Mouse (Mus musculus) stomach, postnatal 0 days (tissue): ENCODE measurements around the gene Pax4. TPM values are rescaled to one million over a fixed set of nuclear protein-coding genes. Genes with fewer than 3 reads are reported as not detected.

ENCODE experiments used
- ATAC-seq: fragments of 200-750 bp; cut with Nextera tagmentation; 2 replicates; pipeline ENCODE4 v1.8.0; 2017; ENCODE audit not compliant: low FRiP score, low TSS enrichment
- DNase-seq: peaks from one replicate; pipeline ENCODE4 v3.0.0-alpha.2; 2016; ENCODE audit warnings: low spot score
- H3K27ac ChIP-seq: fragments of 300-500 bp; sonication (generic); replicated peaks from 2 replicates; pipeline ENCODE4 v1.5.1; 2014; ENCODE audit warnings: mild to moderate bottlenecking, control low read depth
- H3K27me3 ChIP-seq: fragments of 300-500 bp; sonication (generic); 2 replicates; pipeline ENCODE4 v1.6.1; 2014; ENCODE audit warnings: low read length; ENCODE audit not compliant: control insufficient read depth, insufficient read depth
- H3K36me3 ChIP-seq: fragments of 300-500 bp; sonication (generic); 2 replicates; pipeline ENCODE4 v1.6.1; 2014; ENCODE audit warnings: low read length, mixed read lengths; ENCODE audit not compliant: control insufficient read depth, insufficient read depth
- H3K4me1 ChIP-seq: fragments of 300-500 bp; sonication (generic); replicated peaks from 2 replicates; pipeline ENCODE4 v1.6.1; 2014; ENCODE audit warnings: antibody characterized with exemption; ENCODE audit not compliant: control insufficient read depth, insufficient read depth
- H3K4me2 ChIP-seq: fragments of 300-500 bp; sonication (generic); replicated peaks from 2 replicates; pipeline ENCODE4 v1.6.1; 2014; ENCODE audit warnings: low read depth, mild to moderate bottlenecking, control low read depth, moderate library complexity
- H3K4me3 ChIP-seq: fragments of 300-500 bp; sonication (generic); 2 replicates; pipeline ENCODE4 v1.5.1; 2014; ENCODE audit warnings: low read depth, low read length, control low read depth
- H3K9ac ChIP-seq: fragments of 300-500 bp; sonication (generic); 2 replicates; pipeline ENCODE4 v1.6.1; 2014; ENCODE audit warnings: mild to moderate bottlenecking, low read length, control low read depth, mixed read lengths
- H3K9me3 ChIP-seq: fragments of 300-500 bp; sonication (generic); 2 replicates; pipeline ENCODE4 v1.6.1; 2016; ENCODE audit warnings: low read length; ENCODE audit not compliant: control insufficient read depth
- CTCF ChIP-seq: IDR thresholded peaks from 2 replicates; pipeline ENCODE4 v1.5.1; 2016; ENCODE audit warnings: antibody characterized with exemption, low read depth, mild to moderate bottlenecking, moderate library complexity
- EP300 ChIP-seq: optimal IDR thresholded peaks from 2 replicates; pipeline ENCODE3; 2016; ENCODE audit warnings: antibody characterized with exemption
- WGBS: fragments of 180-500 bp; shearing (Covaris S2); extraction: QIAGEN DNeasy Blood & Tissue Kit; methylation state at CpG from one replicate; pipeline ENCODE4 v1.1.7; 2014; 5-methylcytosine and 5-hydroxymethylcytosine counted together
- polyA plus RNA-seq: library from polyadenylated mRNA; unstranded; fragments of >200 nt; fragmentation: Nextera tagmentation; extraction: Ambion mirVana; gene quantifications from 2 replicates; pipeline ENCODE4 v1.2.1, GENCODE M21; 2015

Pax4 gene
- polyA plus RNA-seq, 1 experiment from 2014 or later = not detected

DNA sequence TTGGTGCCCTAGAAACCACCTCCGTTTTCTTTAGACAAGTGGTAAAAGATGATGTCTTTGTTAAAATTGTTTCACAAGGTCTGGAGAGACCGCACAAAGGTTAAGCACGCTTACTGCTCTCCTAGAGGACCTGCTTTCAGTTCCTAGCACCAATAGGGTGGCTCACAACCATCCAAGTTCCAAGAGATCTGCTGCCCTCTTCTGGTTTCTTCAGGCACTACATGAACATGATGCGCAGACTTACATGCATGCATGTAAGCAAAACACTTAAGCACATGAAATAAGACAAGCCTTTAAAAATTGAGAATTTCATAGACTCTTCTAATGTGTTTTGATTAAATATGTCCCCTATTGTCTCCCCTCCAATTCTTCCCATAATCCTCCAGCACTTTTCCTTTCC lies 49.4 kb downstream of the Pax4 start:
- H3K4me1 ChIP-seq = no peaks in the 10 kb centered on the region
- 88% methylated on average over 4 of the region's 4 CpGs for WGBS
- H3K4me3 ChIP-seq = no peak overlapping the region
- no peaks in the 10 kb centered on the region for H3K36me3 ChIP-seq
- H3K9me3 ChIP-seq = no peaks in the 10 kb centered on the region
- H3K27ac ChIP-seq = no peak overlapping the region
- no peaks in the 10 kb centered on the region; the same call in 1 of the 2 replicates for H3K27me3 ChIP-seq
- DNase-seq (no peak), ATAC-seq (no peak)
- H3K4me2 ChIP-seq = no peak overlapping the region
- H3K9ac ChIP-seq = no peak overlapping the region
- no peak for TF ChIP-seq EP300
- peak; percentile 43 for TF ChIP-seq CTCF

DNA sequence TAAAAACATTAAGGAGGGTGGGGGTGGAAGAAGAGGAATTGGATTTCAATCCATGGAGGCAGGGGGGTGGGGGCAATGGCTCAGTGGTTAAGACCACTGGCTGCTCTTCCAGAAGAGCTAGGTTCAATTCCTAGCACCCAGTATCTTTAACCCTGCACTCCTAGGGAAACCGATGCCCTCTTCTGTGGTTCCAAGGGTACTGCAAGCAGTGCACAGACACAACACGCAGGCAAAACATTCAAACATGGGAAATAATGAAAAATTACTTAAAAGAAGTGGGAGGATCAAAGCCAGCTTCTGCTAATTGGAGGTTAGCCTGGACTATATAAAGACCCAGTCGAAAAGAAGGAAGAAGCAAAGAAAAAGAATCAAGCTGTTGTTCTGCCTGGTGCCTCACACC lies 50.4 kb downstream of the Pax4 start:
- no peak for DNase-seq
- no peak overlapping the region for H3K4me2 ChIP-seq
- H3K27ac ChIP-seq = no peak overlapping the region
- no peaks in the 10 kb centered on the region for H3K4me1 ChIP-seq
- H3K27me3 ChIP-seq = no peaks in the 10 kb centered on the region; the same call in 1 of the 2 replicates
- ATAC-seq = no peak
- 81% methylated on average over 3 of the region's 3 CpGs for WGBS
- no peaks in the 10 kb centered on the region for H3K36me3 ChIP-seq
- H3K4me3 ChIP-seq = no peak overlapping the region
- no peaks in the 10 kb centered on the region for H3K9me3 ChIP-seq
- no peak overlapping the region for H3K9ac ChIP-seq
- TF ChIP-seq EP300 = no peak
- TF ChIP-seq CTCF = peak; percentile 37

DNA sequence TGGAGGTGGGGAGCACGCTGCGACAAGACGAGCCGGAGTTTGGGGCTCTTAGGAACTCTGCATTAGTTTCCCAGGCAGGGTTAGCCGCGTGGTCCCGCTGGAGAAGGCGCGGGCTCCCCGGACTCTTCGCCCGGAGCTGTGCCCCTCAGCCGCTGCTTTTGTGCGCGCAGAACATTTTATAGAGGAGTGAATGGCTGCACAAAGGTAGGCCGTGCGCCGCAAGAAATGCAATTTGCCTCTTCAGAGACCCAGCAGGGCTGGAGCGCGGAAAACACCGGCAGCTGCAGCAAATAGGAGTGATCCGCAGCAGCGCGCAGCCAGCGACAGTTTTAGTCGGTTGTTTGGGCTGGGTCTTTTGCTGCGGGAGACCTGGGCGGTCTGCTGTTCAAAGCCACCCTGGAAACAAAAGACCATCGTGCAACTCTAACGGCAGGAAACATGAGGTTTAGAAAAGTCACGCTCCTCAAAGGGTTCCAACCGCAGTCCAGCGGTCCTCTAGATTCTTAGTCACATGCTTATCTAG lies 51.4 kb downstream of the Pax4 start, which contains the start of gene Zfp800:
Zfp800 (minus strand) TSS at position 325 of the 523 bp plus-strand sequence.
- TF ChIP-seq EP300 = no peak
- no peak for TF ChIP-seq CTCF
- H3K27me3 ChIP-seq = no peaks in the 10 kb centered on the region; the same call in 1 of the 2 replicates
- ATAC-seq = no peak
- no peaks in the 10 kb centered on the region for H3K4me1 ChIP-seq
- H3K9ac ChIP-seq = peak within 1 kb of the TSS; percentile 28; the same call in 1 of the 2 replicates
- DNase-seq = peak; percentile 21
- peak within 1 kb of the TSS; percentile 82 for H3K4me2 ChIP-seq
- peak within 1 kb of the TSS; percentile 41 for H3K4me3 ChIP-seq
- no peaks in the 10 kb centered on the region for H3K36me3 ChIP-seq
- no peaks in the 10 kb centered on the region for H3K9me3 ChIP-seq
- H3K27ac ChIP-seq = no peak within 1 kb of the TSS
- WGBS = under 1% methylated on average over 33 of the region's 33 CpGs

DNA sequence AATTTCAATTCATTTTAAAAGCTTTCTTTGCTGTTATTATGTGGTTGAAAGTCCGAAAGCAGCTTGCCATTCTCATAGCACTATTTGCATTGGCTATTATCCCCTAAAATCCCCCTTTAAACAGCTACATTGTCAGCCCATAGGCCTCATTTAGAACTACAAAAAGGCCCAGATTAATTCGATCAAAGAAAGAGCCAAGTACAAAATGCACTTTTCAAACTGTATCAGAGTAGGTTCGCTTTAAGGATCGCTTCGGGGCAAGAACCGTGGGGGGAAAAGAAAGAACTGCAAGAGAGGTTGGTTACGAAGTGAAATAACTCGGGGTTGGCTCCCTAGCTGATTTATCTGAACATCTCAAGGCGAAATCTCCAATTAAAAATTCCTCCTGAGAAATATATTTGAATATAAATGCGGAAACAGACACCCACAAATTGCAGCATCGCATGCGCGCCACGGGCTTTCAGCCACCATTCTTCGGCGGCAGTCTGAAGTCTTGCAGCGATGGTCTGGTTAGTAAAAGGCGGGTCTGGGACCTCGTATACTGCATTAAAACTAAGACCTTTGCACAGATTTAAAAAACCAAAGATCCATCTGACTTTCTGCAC lies 52.2 kb downstream of the Pax4 start:
- H3K4me3 ChIP-seq = peak overlapping the region; percentile 41
- H3K9me3 ChIP-seq = no peaks in the 10 kb centered on the region
- ATAC-seq (no peak), DNase-seq (no peak)
- peak overlapping the region; percentile 82 for H3K4me2 ChIP-seq
- no peaks in the 10 kb centered on the region for H3K4me1 ChIP-seq
- no peak overlapping the region for H3K27ac ChIP-seq
- TF ChIP-seq EP300 (no peak), CTCF (no peak)
- H3K9ac ChIP-seq = no peak overlapping the region
- no peaks in the 10 kb centered on the region; the same call in 1 of the 2 replicates for H3K27me3 ChIP-seq
- no peaks in the 10 kb centered on the region for H3K36me3 ChIP-seq
- 5% methylated on average over 19 of the region's 19 CpGs for WGBS

DNA sequence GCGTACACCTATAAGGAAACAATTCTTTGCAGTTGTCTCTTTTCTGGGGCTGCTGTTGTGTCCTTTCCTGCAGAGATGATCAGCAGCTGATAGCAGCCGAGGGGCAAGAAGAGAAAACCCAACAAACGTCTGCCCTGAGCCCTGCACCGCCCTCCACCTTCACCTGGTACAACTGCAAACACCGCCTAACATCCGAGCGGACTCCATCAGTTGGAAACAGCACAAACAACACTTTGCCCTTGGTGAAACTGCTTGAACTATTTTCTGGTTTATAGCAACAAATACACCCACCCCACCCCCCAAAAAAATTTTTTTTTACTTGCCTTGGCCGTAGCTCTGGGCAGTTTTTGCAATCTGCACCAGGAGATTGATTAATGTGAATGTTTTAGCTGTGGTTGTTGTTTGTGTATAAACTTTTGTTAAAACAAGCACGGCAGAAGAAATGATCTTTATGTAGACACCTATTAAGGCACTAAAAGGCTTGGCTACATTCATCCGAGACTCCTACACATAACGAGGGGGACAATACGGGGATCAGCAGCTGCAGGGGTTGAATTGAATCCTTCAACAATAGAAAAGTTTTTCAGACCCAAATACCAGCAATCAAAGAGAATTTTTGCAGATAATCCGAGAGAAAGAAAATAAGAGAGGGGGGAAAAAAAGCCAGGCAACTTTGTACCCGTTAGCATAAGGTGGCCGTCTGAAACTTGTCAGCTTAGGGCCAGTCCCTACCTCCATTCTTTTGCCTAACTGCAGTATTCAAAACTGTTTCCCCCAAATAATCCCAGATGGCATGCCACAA lies 52.9 kb downstream of the Pax4 start:
- Histone ChIP-seq H3K36me3 (no peaks in the 10 kb centered on the region), H3K4me3 (peak overlapping the region; percentile 41; the same call in 1 of the 2 replicates), H3K27me3 (no peaks in the 10 kb centered on the region; the same call in 1 of the 2 replicates), H3K27ac (no peak overlapping the region), H3K4me2 (peak overlapping the region; percentile 82; the same call in 1 of the 2 replicates), H3K9me3 (no peaks in the 10 kb centered on the region), H3K4me1 (no peaks in the 10 kb centered on the region), H3K9ac (no peak overlapping the region)
- WGBS = 41% methylated on average over 15 of the region's 15 CpGs
- no peak for TF ChIP-seq CTCF
- DNase-seq (no peak), ATAC-seq (no peak)

Other genes starting within 250 kb of the Pax4 start
- 17.8 and 18.4 TPM in 2 replicates for gene Zfp800, start 51.3 kb downstream of the Pax4 start, polyA plus RNA-seq
- gene Arf5, start 25.8 kb downstream of the Pax4 start, polyA plus RNA-seq = 296 and 303 TPM in 2 replicates
- not detected in 2 replicates for gene Fscn3, start 21.6 kb downstream of the Pax4 start, polyA plus RNA-seq
- gene Gcc1, start 21.0 kb downstream of the Pax4 start, polyA plus RNA-seq = 5.6 and 6.3 TPM in 2 replicates
- 69.0 and 81.3 TPM in 2 replicates for gene Snd1, start 25.8 kb upstream of the Pax4 start, polyA plus RNA-seq